Mouse (Mus musculus): ENCODE results near the gene Atp2b2. TPM values are rescaled to one million over a fixed set of nuclear protein-coding genes. Genes with fewer than 3 reads are reported as not detected.
A peak's percentile ranks its signal among the peaks of the same experiment; 100 is the strongest.

Atp2b2 gene
- total and polyA plus RNA-seq, 2 experiments from 2014 or later = 0.03 TPM; not detected in 1

DNA sequence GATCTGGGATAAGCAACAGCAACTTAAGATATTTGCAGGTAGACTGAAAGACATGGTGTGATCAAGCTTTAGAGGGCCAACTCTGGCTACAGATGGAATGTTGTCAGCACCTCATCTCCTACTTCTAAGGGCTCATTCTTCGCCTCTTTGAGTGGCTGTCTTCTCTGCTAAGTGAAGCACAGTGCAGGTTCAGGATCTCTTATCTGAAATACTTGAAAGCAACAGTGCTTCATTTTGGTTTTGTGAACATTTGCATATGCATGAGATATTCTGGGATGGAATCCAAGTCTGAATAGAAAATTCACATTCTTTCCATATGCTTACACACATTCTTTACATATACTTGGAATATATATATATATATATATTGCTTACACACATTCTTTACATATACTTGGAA lies 300.1 kb downstream of the Atp2b2 start:
- H3K9ac ChIP-seq (replicated peaks; ENCODE audit: low read depth, low read length) = no peak overlapping the region
- no peak for ATAC-seq (ENCODE audit: insufficient read depth, low read depth)
- H3K27ac ChIP-seq (ENCODE audit: low read depth) = no peak overlapping the region
- H3K36me3 ChIP-seq (replicated peaks; ENCODE audit: control insufficient read depth, insufficient read depth, low read length) = peaks cover 12% of the 10 kb centered on the region
- peaks cover 5% of the 10 kb centered on the region for H3K4me1 ChIP-seq (ENCODE audit: control insufficient read depth, insufficient read depth)
- no peaks in the 10 kb centered on the region for H3K9me3 ChIP-seq (replicated peaks; ENCODE audit: control insufficient read depth, low read length)
- 0 out of 2 replicates have a peak, but pooled peaks cover 2% of the 10 kb centered on the region for H3K27me3 ChIP-seq (ENCODE audit: control insufficient read depth, insufficient read depth, low read length)
- H3K4me2 ChIP-seq (ENCODE audit: low read depth, low read length) = no peak overlapping the region
- H3K4me3 ChIP-seq (ENCODE audit: low read depth, low read length) = no peak overlapping the region
- WGBS = 33% methylated on average over 1 of the region's 1 CpGs
- no peak for TF ChIP-seq EP300 (IDR thresholded peaks at IDR 0.05; ENCODE audit: low read depth)
- TF ChIP-seq CTCF (IDR thresholded peaks at IDR 0.05; ENCODE audit: low read depth) = no peak
- DNase-seq (ENCODE audit: low spot score) = no peak

DNA sequence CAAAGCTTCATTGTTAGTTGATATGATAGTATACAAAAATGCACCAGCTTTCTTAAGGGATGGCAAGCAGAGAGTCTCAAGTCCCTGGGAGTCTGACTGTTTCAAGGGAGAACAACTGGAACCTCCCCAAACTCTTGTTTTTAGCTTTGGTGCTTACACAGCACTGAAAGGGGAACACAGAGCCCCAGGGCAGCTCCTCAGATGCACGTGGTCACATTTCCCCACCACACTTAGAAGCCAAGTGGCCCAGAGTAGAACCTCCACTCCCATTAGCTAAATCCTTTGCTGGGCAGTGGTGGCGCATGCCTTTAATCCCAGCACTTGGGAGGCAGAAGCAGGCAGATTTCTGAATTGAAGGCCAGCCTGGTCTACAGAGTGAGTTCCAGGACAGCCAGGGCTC lies 301.0 kb downstream of the Atp2b2 start:
- Histone ChIP-seq H3K4me1 (ENCODE audit: control insufficient read depth, insufficient read depth) (peaks cover 5% of the 10 kb centered on the region), H3K4me3 (ENCODE audit: low read depth, low read length) (no peak overlapping the region), H3K27me3 (ENCODE audit: control insufficient read depth, insufficient read depth, low read length) (no peaks in the 10 kb centered on the region), H3K4me2 (ENCODE audit: low read depth, low read length) (no peak overlapping the region), H3K9ac (replicated peaks; ENCODE audit: low read depth, low read length) (no peak overlapping the region), H3K27ac (ENCODE audit: low read depth) (no peak overlapping the region), H3K36me3 (replicated peaks; ENCODE audit: control insufficient read depth, insufficient read depth, low read length) (peaks cover 19% of the 10 kb centered on the region), H3K9me3 (replicated peaks; ENCODE audit: control insufficient read depth, low read length) (no peaks in the 10 kb centered on the region)
- no peak for TF ChIP-seq CTCF (IDR thresholded peaks at IDR 0.05; ENCODE audit: low read depth)
- WGBS = 63% methylated on average over 2 of the region's 2 CpGs
- ATAC-seq (ENCODE audit: insufficient read depth, low read depth) = no peak
- no peak for DNase-seq (ENCODE audit: low spot score)

DNA sequence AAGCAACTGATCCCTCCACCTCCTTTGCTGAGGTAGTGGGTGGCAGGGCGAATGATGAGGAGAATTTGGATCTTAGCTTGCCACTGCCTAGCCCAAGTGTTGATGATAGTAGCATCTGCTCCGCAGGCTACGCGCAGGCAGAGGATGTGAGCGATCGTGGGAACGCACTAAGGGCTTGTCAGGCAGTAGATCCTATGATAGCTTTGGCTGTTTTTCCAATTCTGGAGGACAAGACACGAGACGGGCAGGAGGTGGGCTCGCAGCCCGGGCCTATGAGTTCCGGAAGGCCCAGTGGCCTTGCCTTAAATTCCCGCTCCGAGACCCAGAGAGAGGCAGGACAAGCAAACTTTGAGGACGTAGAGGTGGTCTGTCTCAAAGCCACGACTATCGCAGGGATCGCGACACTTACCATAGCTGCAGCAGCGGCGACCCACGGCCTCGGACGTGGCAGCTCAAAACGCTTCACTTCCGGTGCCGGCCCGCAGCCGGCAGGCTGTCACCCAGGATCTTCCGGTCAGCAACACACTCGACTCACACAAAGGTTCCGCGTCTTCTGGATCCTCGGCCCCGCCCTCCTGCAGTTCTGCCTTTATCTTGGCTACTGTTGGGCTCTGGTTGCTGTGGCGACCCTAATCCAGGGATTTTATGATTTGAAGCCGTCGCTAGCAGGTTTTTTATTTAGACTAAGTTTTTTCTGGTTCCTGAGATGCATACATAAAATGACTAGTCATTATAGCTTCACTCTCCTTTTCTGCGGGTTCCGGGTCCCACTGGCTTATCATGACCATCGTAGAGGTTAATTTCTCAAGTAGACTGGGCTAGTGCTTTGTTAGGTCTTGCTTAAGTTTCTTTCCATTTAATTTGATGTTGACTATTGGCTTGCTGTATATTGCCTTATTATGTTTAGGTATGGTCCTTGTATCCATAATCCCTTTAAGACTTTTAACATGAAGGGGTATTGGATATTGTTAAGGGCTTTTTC lies 301.9 kb downstream of the Atp2b2 start, which contains the start of gene Sec13:
Gene Sec13, minus strand, starts transcription at position 508 of the 982 bp plus-strand sequence.
- Histone ChIP-seq H3K4me3 (ENCODE audit: low read depth, low read length) (peak within 1 kb of the TSS; percentile 84), H3K4me1 (ENCODE audit: control insufficient read depth, insufficient read depth) (peaks cover 5% of the 10 kb centered on the region), H3K27ac (ENCODE audit: low read depth) (peak within 1 kb of the TSS; percentile 66), H3K9ac (replicated peaks; ENCODE audit: low read depth, low read length) (peak within 1 kb of the TSS; percentile 89), H3K4me2 (ENCODE audit: low read depth, low read length) (peak within 1 kb of the TSS; percentile 77), H3K9me3 (replicated peaks; ENCODE audit: control insufficient read depth, low read length) (no peaks in the 10 kb centered on the region), H3K36me3 (replicated peaks; ENCODE audit: control insufficient read depth, insufficient read depth, low read length) (peaks cover 28% of the 10 kb centered on the region), H3K27me3 (ENCODE audit: control insufficient read depth, insufficient read depth, low read length) (no peaks in the 10 kb centered on the region)
- 7% methylated on average over 41 of the region's 41 CpGs for WGBS
- ATAC-seq (ENCODE audit: insufficient read depth, low read depth) (peak; percentile 81), DNase-seq (ENCODE audit: low spot score) (peak; percentile 69)
- TF ChIP-seq EP300 (IDR thresholded peaks at IDR 0.05; ENCODE audit: low read depth) (no peak), CTCF (IDR thresholded peaks at IDR 0.05; ENCODE audit: low read depth) (no peak)

DNA sequence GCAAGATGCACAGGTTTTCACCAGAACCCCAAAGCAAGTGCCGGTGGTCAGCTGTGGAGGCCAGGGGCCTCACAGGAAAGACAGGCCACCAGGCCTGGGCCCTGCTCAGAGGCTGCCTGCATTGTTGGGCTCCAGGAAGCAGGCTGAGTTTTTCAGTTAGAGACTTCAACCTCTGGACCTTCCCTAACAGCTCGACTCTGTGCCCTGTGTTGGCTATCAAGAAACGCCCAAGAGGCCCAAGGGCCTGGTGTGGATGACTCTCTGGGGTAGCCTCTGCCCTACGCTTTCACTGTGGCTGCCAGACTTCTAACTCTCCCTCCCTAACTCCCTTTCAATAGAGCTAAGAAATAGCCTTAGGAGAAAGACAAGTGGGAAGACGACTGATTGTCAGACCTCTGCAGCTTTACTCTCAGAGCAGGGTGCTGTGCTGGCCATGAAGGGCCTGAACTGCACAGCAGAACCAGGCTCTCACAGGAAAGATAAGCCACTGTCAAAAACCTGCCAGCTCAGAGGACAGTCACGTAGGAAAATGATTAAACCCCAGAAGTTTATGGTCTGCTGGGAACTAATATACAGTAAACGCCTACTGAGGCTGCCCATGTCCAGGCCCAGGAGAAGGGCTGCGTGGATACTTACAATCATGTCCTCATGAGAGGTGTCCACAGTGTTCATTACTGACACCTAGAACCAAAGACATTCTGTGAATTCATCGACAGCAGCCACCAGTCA lies 304.9 kb downstream of the Atp2b2 start:
- no peaks in the 10 kb centered on the region for H3K9me3 ChIP-seq (replicated peaks; ENCODE audit: control insufficient read depth, low read length)
- H3K27me3 ChIP-seq (ENCODE audit: control insufficient read depth, insufficient read depth, low read length) = no peaks in the 10 kb centered on the region
- TF ChIP-seq CTCF (IDR thresholded peaks at IDR 0.05; ENCODE audit: low read depth) (no peak), EP300 (IDR thresholded peaks at IDR 0.05; ENCODE audit: low read depth) (no peak)
- peaks cover 5% of the 10 kb centered on the region for H3K4me1 ChIP-seq (ENCODE audit: control insufficient read depth, insufficient read depth)
- ATAC-seq (ENCODE audit: insufficient read depth, low read depth) (no peak), DNase-seq (ENCODE audit: low spot score) (no peak)
- 77% methylated on average over 9 of the region's 9 CpGs for WGBS
- H3K9ac ChIP-seq (replicated peaks; ENCODE audit: low read depth, low read length) = no peak overlapping the region
- H3K27ac ChIP-seq (ENCODE audit: low read depth) = no peak overlapping the region
- H3K4me3 ChIP-seq (ENCODE audit: low read depth, low read length) = no peak overlapping the region
- peaks cover 55% of the 10 kb centered on the region for H3K36me3 ChIP-seq (replicated peaks; ENCODE audit: control insufficient read depth, insufficient read depth, low read length)
- H3K4me2 ChIP-seq (ENCODE audit: low read depth, low read length) = no peak overlapping the region

DNA sequence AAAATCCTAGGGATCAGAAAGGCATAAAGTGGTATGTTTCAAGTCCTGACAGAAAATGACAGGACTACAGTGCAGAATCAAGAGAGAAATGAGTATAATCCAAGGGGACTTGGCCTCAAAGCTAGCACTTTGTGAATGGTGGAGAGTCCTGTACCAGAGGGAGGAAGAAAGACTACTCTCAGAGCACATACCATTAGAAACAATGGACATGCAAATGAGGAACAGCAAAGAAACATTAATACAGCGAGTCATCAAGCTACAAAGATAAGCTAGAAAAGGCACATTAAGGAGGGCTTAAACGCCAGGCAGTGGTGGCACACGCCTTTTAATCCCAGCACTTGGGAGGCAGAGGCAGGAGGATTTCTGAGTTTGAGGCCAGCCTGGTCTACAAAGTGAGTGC lies 311.1 kb downstream of the Atp2b2 start:
- H3K36me3 ChIP-seq (replicated peaks; ENCODE audit: control insufficient read depth, insufficient read depth, low read length) = peaks cover 93% of the 10 kb centered on the region
- no peak overlapping the region for H3K27ac ChIP-seq (ENCODE audit: low read depth)
- no peak overlapping the region for H3K4me2 ChIP-seq (ENCODE audit: low read depth, low read length)
- no peaks in the 10 kb centered on the region for H3K9me3 ChIP-seq (replicated peaks; ENCODE audit: control insufficient read depth, low read length)
- no peak overlapping the region for H3K9ac ChIP-seq (replicated peaks; ENCODE audit: low read depth, low read length)
- WGBS = 86% methylated on average over 3 of the region's 3 CpGs
- no peak overlapping the region for H3K4me3 ChIP-seq (ENCODE audit: low read depth, low read length)
- no peaks in the 10 kb centered on the region for H3K4me1 ChIP-seq (ENCODE audit: control insufficient read depth, insufficient read depth)
- no peak for TF ChIP-seq EP300 (IDR thresholded peaks at IDR 0.05; ENCODE audit: low read depth)
- no peak for TF ChIP-seq CTCF (IDR thresholded peaks at IDR 0.05; ENCODE audit: low read depth)
- H3K27me3 ChIP-seq (ENCODE audit: control insufficient read depth, insufficient read depth, low read length) = no peaks in the 10 kb centered on the region
- ATAC-seq (ENCODE audit: insufficient read depth, low read depth) (no peak), DNase-seq (ENCODE audit: low spot score) (no peak)

All from heart, postnatal 0 days (tissue).